Mouse (Mus musculus) liver, embryonic 14 days (tissue): ENCODE data around the gene Kpna1. TPM values are rescaled to one million over a fixed set of nuclear protein-coding genes. Genes with fewer than 3 reads are reported as not detected.

Experiments used
- polyA plus RNA-seq: library from polyadenylated mRNA; depleted of rRNA; stranded (reverse); fragments of >200 nt; gene quantifications from 2 replicates; pipeline ENCODE4 v1.2.3, GENCODE M21; 2012; rRNA removed

Kpna1 gene
- 11.1 and 13.5 TPM in 2 replicates for polyA plus RNA-seq

GRCm38 (mm10) chr16:35978450-35978849 lies at the start of gene Kpna1:
Gene Kpna1, plus strand, starts transcription at chr16:35978750.

GRCm38 (mm10) chr16:35938211-35939151 lies 40.1 kb upstream of the Kpna1 start, which contains the start of the genes Parp9 and Dtx3l:
Gene Parp9, plus strand, starts transcription at chr16:35938470.
Gene Dtx3l, minus strand, starts transcription at chr16:35939151.

GRCm38 (mm10) chr16:36040640-36041624 lies 62.4 kb downstream of the Kpna1 start, which contains the start of gene Wdr5b:
Gene Wdr5b, plus strand, starts transcription at chr16:36041190.

GRCm38 (mm10) chr16:36071450-36072379 lies 93.2 kb downstream of the Kpna1 start, which contains the start of the genes Fam162a and Ccdc58:
Gene Fam162a, minus strand, starts transcription at chr16:36071594.
Gene Ccdc58, plus strand, starts transcription at chr16:36071685.

Other genes with a start within 250 kb of the Kpna1 start
- gene Dirc2, start 209.4 kb upstream of the Kpna1 start, polyA plus RNA-seq = 3.8 and 5.1 TPM in 2 replicates
- 12.0 and 14.6 TPM in 2 replicates for gene Hspbap1, start 208.4 kb upstream of the Kpna1 start, polyA plus RNA-seq
- gene Parp14, start 107.2 kb upstream of the Kpna1 start, polyA plus RNA-seq = 1.4 and 2.1 TPM in 2 replicates
- 5.8 and 7.4 TPM in 2 replicates for gene Parp9, start 40.3 kb upstream of the Kpna1 start, polyA plus RNA-seq
- gene Dtx3l, start 39.6 kb upstream of the Kpna1 start, polyA plus RNA-seq = 2.4 and 3.4 TPM in 2 replicates
- gene Wdr5b, start 62.4 kb downstream of the Kpna1 start, polyA plus RNA-seq = 2.2 and 2.3 TPM in 2 replicates
- 77.8 TPM in 2 replicates for gene Fam162a, start 92.8 kb downstream of the Kpna1 start, polyA plus RNA-seq
- gene Ccdc58, start 92.9 kb downstream of the Kpna1 start, polyA plus RNA-seq = 63.0 and 68.6 TPM in 2 replicates
- not detected in 2 replicates for gene Csta1, start 152.5 kb downstream of the Kpna1 start, polyA plus RNA-seq
- gene Stfa2l1, start 178.1 kb downstream of the Kpna1 start, polyA plus RNA-seq = 29.8 and 44.8 TPM in 2 replicates
- 78.4 and 119 TPM in 2 replicates for gene Gm5483, start 205.5 kb downstream of the Kpna1 start, polyA plus RNA-seq
- 0.40 and 1.3 TPM in 2 replicates for gene Gm5416, start 231.7 kb downstream of the Kpna1 start, polyA plus RNA-seq
- 2.1 and 2.8 TPM in 2 replicates for gene 2010005H15Rik, start 242.7 kb downstream of the Kpna1 start, polyA plus RNA-seq